Mouse (Mus musculus) neural tube, embryonic 15.5 days (tissue): ENCODE data around the gene Myom3. TPM values are rescaled to one million over a fixed set of nuclear protein-coding genes. Genes with fewer than 3 reads are reported as not detected.
A peak's percentile ranks its signal among the peaks of the same experiment; 100 is the strongest.

ENCODE experiments used
- ATAC-seq: fragments of 200-750 bp; cut with Nextera tagmentation; 2 replicates; pipeline ENCODE4 v1.8.0; 2017; ENCODE audit warnings: mild to moderate bottlenecking, moderate TSS enrichment, moderate library complexity; ENCODE audit not compliant: low FRiP score
- H3K27ac ChIP-seq: fragments of 300-500 bp; sonication (generic); replicated peaks from 2 replicates; pipeline ENCODE4 v1.5.1; 2015; ENCODE audit warnings: mild to moderate bottlenecking, inconsistent platforms
- H3K27me3 ChIP-seq: fragments of 300-500 bp; sonication (generic); replicated peaks from 2 replicates; pipeline ENCODE4 v1.6.1; 2015; ENCODE audit warnings: inconsistent platforms
- H3K36me3 ChIP-seq: fragments of 300-500 bp; sonication (generic); 2 replicates; pipeline ENCODE4 v1.6.1; 2015; ENCODE audit warnings: inconsistent platforms
- H3K4me1 ChIP-seq: fragments of 300-500 bp; sonication (generic); 2 replicates; pipeline ENCODE4 v1.6.1; 2015; ENCODE audit warnings: inconsistent platforms
- H3K4me2 ChIP-seq: fragments of 300-500 bp; sonication (generic); 2 replicates; pipeline ENCODE4 v1.6.1; 2015; ENCODE audit warnings: inconsistent platforms, mild to moderate bottlenecking, moderate library complexity
- H3K4me3 ChIP-seq: fragments of 300-500 bp; sonication (generic); replicated peaks from 2 replicates; pipeline ENCODE4 v1.5.1; 2015; ENCODE audit warnings: mild to moderate bottlenecking, inconsistent platforms
- H3K9ac ChIP-seq: fragments of 300-500 bp; sonication (generic); replicated peaks from 2 replicates; pipeline ENCODE4 v1.6.1; 2015; ENCODE audit warnings: mild to moderate bottlenecking, inconsistent platforms
- H3K9me3 ChIP-seq: fragments of 300-500 bp; sonication (generic); replicated peaks from 2 replicates; pipeline ENCODE4 v1.6.1; 2016; ENCODE audit warnings: inconsistent platforms
- WGBS: fragments of 180-500 bp; shearing (Covaris S2); methylation state at CpG from one replicate; pipeline ENCODE4 v1.1.7; 2015; ENCODE audit warnings: mixed read lengths; 5-methylcytosine and 5-hydroxymethylcytosine counted together
- polyA plus RNA-seq: library from polyadenylated mRNA; unstranded; fragments of >200 nt; fragmentation: Nextera tagmentation; extraction: Ambion mirVana; gene quantifications from 2 replicates; pipeline ENCODE4 v1.2.1, GENCODE M21; 2015

Gene Myom3
- polyA plus RNA-seq, 1 experiment from 2014 or later: 1.1 TPM

GRCm38 (mm10) chr4:135818366-135818765 is 58.9 kb downstream of the Myom3 start:
- no peak overlapping the region for H3K4me3 ChIP-seq
- no peak overlapping the region for H3K4me2 ChIP-seq
- no peaks in the 10 kb centered on the region for H3K4me1 ChIP-seq
- no peaks in the 10 kb centered on the region for H3K27me3 ChIP-seq
- H3K27ac ChIP-seq: no peak overlapping the region
- no peaks in the 10 kb centered on the region for H3K9me3 ChIP-seq
- H3K36me3 ChIP-seq: no peaks in the 10 kb centered on the region
- ATAC-seq: no peak
- WGBS: 78% methylated on average over 3 of the region's 3 CpGs
- no peak overlapping the region for H3K9ac ChIP-seq

- H3K4me3 ChIP-seq: no peak overlapping the region
- no peaks in the 10 kb centered on the region for H3K9me3 ChIP-seq
- 0 out of 2 replicates have a peak, but pooled peaks cover 3% of the 10 kb centered on the region for H3K4me1 ChIP-seq
- WGBS: 82% methylated on average over 17 of the region's 17 CpGs
- H3K27me3 ChIP-seq: no peaks in the 10 kb centered on the region
- H3K27ac ChIP-seq: no peak overlapping the region
- no peak for ATAC-seq
- no peaks in the 10 kb centered on the region for H3K36me3 ChIP-seq
- H3K9ac ChIP-seq: no peak overlapping the region
- H3K4me2 ChIP-seq: no peak overlapping the region
Measured at GRCm38 (mm10) chr4:135819826-135820526, 60.5 kb downstream of the Myom3 start.

GRCm38 (mm10) chr4:135821772-135822171 is 62.3 kb downstream of the Myom3 start:
- H3K36me3 ChIP-seq: no peaks in the 10 kb centered on the region
- no peak for ATAC-seq
- no peak overlapping the region for H3K4me3 ChIP-seq
- 90% methylated on average over 4 of the region's 4 CpGs for WGBS
- H3K27ac ChIP-seq: no peak overlapping the region
- no peak overlapping the region for H3K9ac ChIP-seq
- 0 out of 2 replicates have a peak, but pooled peaks cover 3% of the 10 kb centered on the region for H3K4me1 ChIP-seq
- H3K4me2 ChIP-seq: no peak overlapping the region
- no peaks in the 10 kb centered on the region for H3K9me3 ChIP-seq
- H3K27me3 ChIP-seq: no peaks in the 10 kb centered on the region

GRCm38 (mm10) chr4:135823298-135823697 is 63.8 kb downstream of the Myom3 start:
- Histone ChIP-seq H3K4me1 (peaks cover 4% of the 10 kb centered on the region), H3K9ac (no peak overlapping the region), H3K36me3 (no peaks in the 10 kb centered on the region), H3K4me2 (no peak overlapping the region), H3K9me3 (no peaks in the 10 kb centered on the region), H3K27me3 (no peaks in the 10 kb centered on the region), H3K27ac (no peak overlapping the region), H3K4me3 (no peak overlapping the region)
- ATAC-seq: no peak
- 72% methylated on average over 2 of the region's 2 CpGs for WGBS

GRCm38 (mm10) chr4:135824254-135824653 is 64.7 kb downstream of the Myom3 start:
- 40% methylated on average over 8 of the region's 8 CpGs for WGBS
- no peaks in the 10 kb centered on the region for H3K36me3 ChIP-seq
- H3K9ac ChIP-seq: no peak overlapping the region
- ATAC-seq: no peak
- H3K4me3 ChIP-seq: no peak overlapping the region
- H3K4me1 ChIP-seq: peaks cover 14% of the 10 kb centered on the region
- no peaks in the 10 kb centered on the region for H3K27me3 ChIP-seq
- no peaks in the 10 kb centered on the region for H3K9me3 ChIP-seq
- no peak overlapping the region for H3K4me2 ChIP-seq
- no peak overlapping the region for H3K27ac ChIP-seq

GRCm38 (mm10) chr4:135828491-135828890 is 69.0 kb downstream of the Myom3 start:
- Histone ChIP-seq H3K36me3 (no peaks in the 10 kb centered on the region), H3K9me3 (no peaks in the 10 kb centered on the region), H3K4me3 (no peak overlapping the region), H3K4me2 (peak overlapping the region; percentile 32), H3K4me1 (peaks cover 21% of the 10 kb centered on the region), H3K27ac (peak overlapping the region; percentile 81), H3K27me3 (no peaks in the 10 kb centered on the region), H3K9ac (no peak overlapping the region)
- 15% methylated on average over 11 of the region's 11 CpGs for WGBS
- no peak for ATAC-seq

GRCm38 (mm10) chr4:135832070-135832469 is 72.6 kb downstream of the Myom3 start:
- no peak overlapping the region for H3K4me2 ChIP-seq
- H3K36me3 ChIP-seq: no peaks in the 10 kb centered on the region
- no peak for ATAC-seq
- H3K4me3 ChIP-seq: no peak overlapping the region
- H3K9me3 ChIP-seq: no peaks in the 10 kb centered on the region
- WGBS: 73% methylated on average over 11 of the region's 11 CpGs
- H3K27ac ChIP-seq: no peak overlapping the region; the same call in 1 of the 2 replicates
- H3K4me1 ChIP-seq: peaks cover 28% of the 10 kb centered on the region
- no peak overlapping the region for H3K9ac ChIP-seq
- no peaks in the 10 kb centered on the region for H3K27me3 ChIP-seq

GRCm38 (mm10) chr4:135833301-135834123 is 74.0 kb downstream of the Myom3 start:
- Histone ChIP-seq H3K4me1 (peaks cover 24% of the 10 kb centered on the region), H3K9me3 (no peaks in the 10 kb centered on the region), H3K27ac (peak overlapping the region; percentile 79), H3K4me2 (peak overlapping the region; percentile 13; the same call in 1 of the 2 replicates), H3K9ac (no peak overlapping the region), H3K27me3 (no peaks in the 10 kb centered on the region), H3K36me3 (no peaks in the 10 kb centered on the region), H3K4me3 (no peak overlapping the region)
- 39% methylated on average over 12 of the region's 12 CpGs for WGBS
- ATAC-seq: peak; percentile 59; the same call in 1 of the 2 replicates

- Histone ChIP-seq H3K4me2 (no peak overlapping the region), H3K36me3 (no peaks in the 10 kb centered on the region), H3K4me3 (no peak overlapping the region), H3K27ac (peak overlapping the region; percentile 79), H3K9ac (no peak overlapping the region), H3K4me1 (peaks cover 17% of the 10 kb centered on the region), H3K27me3 (no peaks in the 10 kb centered on the region), H3K9me3 (no peaks in the 10 kb centered on the region)
- 87% methylated on average over 8 of the region's 8 CpGs for WGBS
- ATAC-seq: no peak; the same call in 1 of the 2 replicates
Measured at GRCm38 (mm10) chr4:135834124-135834717, 74.7 kb downstream of the Myom3 start.

GRCm38 (mm10) chr4:135838925-135839292 is 79.4 kb downstream of the Myom3 start:
- no peak for ATAC-seq
- no peaks in the 10 kb centered on the region for H3K36me3 ChIP-seq
- H3K27ac ChIP-seq: no peak overlapping the region
- no peaks in the 10 kb centered on the region for H3K27me3 ChIP-seq
- peaks cover 5% of the 10 kb centered on the region; the same call in 1 of the 2 replicates for H3K4me1 ChIP-seq
- WGBS: 83% methylated on average over 3 of the region's 3 CpGs
- no peaks in the 10 kb centered on the region for H3K9me3 ChIP-seq
- no peak overlapping the region for H3K4me3 ChIP-seq
- no peak overlapping the region for H3K9ac ChIP-seq
- no peak overlapping the region for H3K4me2 ChIP-seq

GRCm38 (mm10) chr4:135839293-135840011 is 79.9 kb downstream of the Myom3 start:
- H3K9me3 ChIP-seq: no peaks in the 10 kb centered on the region
- no peaks in the 10 kb centered on the region for H3K27me3 ChIP-seq
- H3K27ac ChIP-seq: no peak overlapping the region
- no peak overlapping the region for H3K4me2 ChIP-seq
- 84% methylated on average over 21 of the region's 21 CpGs for WGBS
- H3K4me1 ChIP-seq: no peaks in the 10 kb centered on the region
- no peak for ATAC-seq
- no peak overlapping the region for H3K9ac ChIP-seq
- H3K4me3 ChIP-seq: no peak overlapping the region
- H3K36me3 ChIP-seq: no peaks in the 10 kb centered on the region
